In the genomic region with DNA sequence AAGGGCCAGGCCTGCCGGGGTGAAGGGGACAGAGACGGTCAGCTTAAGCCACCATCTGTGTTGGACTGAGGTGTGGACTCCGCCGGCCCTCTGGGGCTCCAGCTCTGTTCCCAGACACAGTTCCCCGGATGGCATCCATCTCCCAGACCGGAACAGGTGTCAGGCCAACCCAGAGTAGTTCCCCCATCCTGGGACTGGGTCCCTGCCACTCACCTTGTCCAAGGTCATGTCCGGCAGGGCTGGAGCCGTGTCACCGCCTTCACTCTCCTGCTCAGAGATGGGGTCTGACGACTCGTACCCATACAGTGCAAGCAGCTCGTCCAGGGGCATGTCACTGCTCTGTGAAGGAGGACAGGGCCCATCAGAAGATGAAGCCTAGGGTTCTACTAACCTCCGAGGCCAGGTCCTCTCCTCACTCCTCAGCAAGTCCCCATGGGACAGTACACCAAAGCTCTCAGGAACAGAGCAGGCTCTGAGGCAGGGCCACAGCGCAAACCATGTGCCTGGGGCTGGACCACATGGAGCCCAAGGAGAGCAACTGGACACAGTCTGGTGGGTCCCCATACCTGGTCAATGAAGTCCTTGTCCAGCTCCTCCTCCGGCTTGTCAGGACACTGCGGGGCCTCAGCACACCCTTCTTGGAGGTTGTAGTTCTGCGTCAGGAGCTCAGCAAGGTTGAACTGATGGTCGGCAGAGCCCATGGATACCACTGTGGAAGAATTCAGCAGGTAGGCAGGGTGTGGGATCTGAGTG, we compare ENCODE assay signal across 23 mouse cellular contexts. TPM values are rescaled to one million over a fixed set of nuclear protein-coding genes. Genes with fewer than 3 reads are reported as not detected.
DNase-seq lines count a peak whose midpoint lies in the region; ATAC-seq and TF ChIP-seq lines count a peak whose summit lies in the region.
"Had no signal": no experiment of that assay in that cellular context is flagged by ENCODE, and none has a peak within 500 bp of the region (broad histone marks: within the 10 kb centered on the region; RNA-seq: fewer than 3 reads in every experiment).

No protein-coding gene starts in this region.

- ATAC-seq in liver, embryonic 11.5 days (replicated peaks; ENCODE audit: low FRiP score), result no peak
- no peak for ATAC-seq in stomach, postnatal 0 days (ENCODE audit: low FRiP score, low TSS enrichment)
- ATAC-seq: activated CD4-positive, CD25-positive, alpha-beta regulatory T cell, adult 4 months; forebrain, embryonic 15.5 days; Patski had no signal

- no peak for TF ChIP-seq EP300 in stomach, postnatal 0 days (optimal IDR thresholded peaks at IDR 0.05)

- H3K27ac ChIP-seq in liver, embryonic 11.5 days (ENCODE audit: low read depth, low read length), result no peak overlapping the region
- no peak overlapping the region for H3K27ac ChIP-seq in stomach, postnatal 0 days (replicated peaks)
- H3K27ac ChIP-seq: embryonic facial prominence, embryonic 10.5 days; forebrain, embryonic 15.5 days; heart, adult 2 months; hindbrain, embryonic 13.5 days had no signal

- H3K9ac ChIP-seq in liver, embryonic 11.5 days (ENCODE audit: low read depth, low read length), result no peak overlapping the region
- no peak overlapping the region for H3K9ac ChIP-seq in stomach, postnatal 0 days (ENCODE audit: low read length)
- H3K9ac ChIP-seq: forebrain, embryonic 15.5 days; heart, embryonic 12.5 days; hindbrain, embryonic 13.5 days had no signal

- H3K4me2 ChIP-seq in liver, embryonic 11.5 days, result no peak overlapping the region
- no peak overlapping the region for H3K4me2 ChIP-seq in stomach, postnatal 0 days (replicated peaks; ENCODE audit: low read depth)
- H3K4me2 ChIP-seq: forebrain, embryonic 15.5 days; heart, embryonic 12.5 days; hindbrain, embryonic 13.5 days had no signal

- WGBS in liver, embryonic 11.5 days, result 93% methylated on average over 18 of the region's 18 CpGs
- 93% methylated on average over 18 of the region's 18 CpGs for WGBS in stomach, postnatal 0 days

- no peak for TF ChIP-seq CTCF in stomach, postnatal 0 days (IDR thresholded peaks at IDR 0.05; ENCODE audit: low read depth)

- peaks cover 3% of the 10 kb centered on the region; the same call in 1 of the 2 replicates for H3K4me1 ChIP-seq in liver, embryonic 11.5 days (replicated peaks; ENCODE audit: control insufficient read depth, insufficient read depth, low read length)
- 0 out of 2 replicates have a peak, but pooled peaks cover 2% of the 10 kb centered on the region for H3K4me1 ChIP-seq in stomach, postnatal 0 days (replicated peaks; ENCODE audit: control insufficient read depth, insufficient read depth)

- no peaks in the 10 kb centered on the region for H3K9me3 ChIP-seq in liver, embryonic 11.5 days (ENCODE audit: control insufficient read depth, low read length)
- H3K9me3 ChIP-seq in stomach, postnatal 0 days (ENCODE audit: control insufficient read depth, low read length), result no peaks in the 10 kb centered on the region
- H3K9me3 ChIP-seq: embryonic facial prominence, embryonic 10.5 days; forebrain, embryonic 15.5 days; heart, embryonic 12.5 days; hindbrain, embryonic 13.5 days had no signal

- no peaks in the 10 kb centered on the region for H3K27me3 ChIP-seq in liver, embryonic 11.5 days (replicated peaks; ENCODE audit: control insufficient read depth, insufficient read depth, low read length)
- no peaks in the 10 kb centered on the region for H3K27me3 ChIP-seq in stomach, postnatal 0 days (ENCODE audit: control insufficient read depth, insufficient read depth, low read length)
- H3K27me3 ChIP-seq: CH12.LX; forebrain, embryonic 15.5 days; heart, embryonic 12.5 days; hindbrain, embryonic 13.5 days; Patski had no signal

- intact Hi-C loops in heart, postnatal 36 days (cut with DNase I), result no loop called here

- peak; percentile 88 for DNase-seq in heart, adult 11 months
- no peak for DNase-seq in heart, postnatal 36 days
- DNase-seq in liver, result peak; percentile 1
- DNase-seq in liver, embryonic 11.5 days (ENCODE audit: low spot score), result no peak
- DNase-seq in testis, postnatal 10 days (ENCODE audit: low spot score), result peak; percentile 39
- no peak for DNase-seq in testis, postnatal 14 days (ENCODE audit: low spot score)
- peak; percentile 12 for DNase-seq in stomach, postnatal 0 days (ENCODE audit: low spot score)
- DNase-seq: adrenal gland, postnatal 14 days; cerebellum, adult 18-20 months; gastrocnemius, postnatal 10 days; heart, postnatal 4 days had no signal

- peaks cover 29% of the 10 kb centered on the region for H3K36me3 ChIP-seq in liver, embryonic 11.5 days (ENCODE audit: control insufficient read depth, insufficient read depth, low read length)
- peaks cover 33% of the 10 kb centered on the region for H3K36me3 ChIP-seq in stomach, postnatal 0 days (ENCODE audit: control insufficient read depth, insufficient read depth, low read length)

- no peak overlapping the region for H3K4me3 ChIP-seq in liver, embryonic 11.5 days (ENCODE audit: low read depth, low read length)
- H3K4me3 ChIP-seq in stomach, postnatal 0 days (ENCODE audit: low read depth, low read length), result no peak overlapping the region
- H3K4me3 ChIP-seq: embryonic facial prominence, embryonic 10.5 days; forebrain, embryonic 15.5 days; heart, adult 2 months; heart, embryonic 12.5 days; hindbrain, embryonic 13.5 days had no signal

RNA-seq across cellular contexts. Expression of a gene that starts 5.9 kb away (rescaled TPM):
- total RNA-seq in heart, postnatal 36 days (2021), result 10 to 100 TPM; 11.1 to 12.7 TPM
- polyA plus RNA-seq in liver, embryonic 11.5 days (2014; fragmentation: Nextera tagmentation; extraction: Ambion mirVana), result 33.1 and 36.5 TPM in 2 replicates
- 24.0 and 25.4 TPM in 2 replicates for polyA plus RNA-seq in stomach, postnatal 0 days (2015; fragmentation: Nextera tagmentation; extraction: Ambion mirVana)

RNA-seq across cellular contexts. Expression of a gene that starts 15.6 kb away (rescaled TPM):
- 1 to 10 TPM; 2.2 to 2.7 TPM for total RNA-seq in heart, postnatal 36 days (2021)
- polyA plus RNA-seq in liver, embryonic 11.5 days (2014; fragmentation: Nextera tagmentation; extraction: Ambion mirVana), result 27.1 and 30.1 TPM in 2 replicates
- polyA plus RNA-seq in stomach, postnatal 0 days (2015; fragmentation: Nextera tagmentation; extraction: Ambion mirVana), result 81.8 and 92.1 TPM in 2 replicates

RNA-seq across cellular contexts. Expression of a gene that starts 38.0 kb away (rescaled TPM):
- not detected for total RNA-seq in heart, postnatal 36 days (2021)
- polyA plus RNA-seq in liver, embryonic 11.5 days (2014; fragmentation: Nextera tagmentation; extraction: Ambion mirVana), result not detected in 2 replicates
- not detected in 2 replicates for polyA plus RNA-seq in stomach, postnatal 0 days (2015; fragmentation: Nextera tagmentation; extraction: Ambion mirVana)
- total RNA-seq: adrenal gland, adult 18-20 months; adrenal gland, postnatal 14 days; CH12.LX; gastrocnemius, postnatal 10 days; gastrocnemius, postnatal 4 days; heart, adult 2 months; heart, postnatal 4 days had no signal
- polyA plus RNA-seq: activated CD4-positive, CD25-positive, alpha-beta regulatory T cell, adult 4 months; embryonic facial prominence, embryonic 10.5 days; embryonic facial prominence, embryonic 14.5 days; forebrain, embryonic 15.5 days; heart, embryonic 12.5 days; heart, embryonic 16.5 days; hindbrain, embryonic 13.5 days; Patski had no signal

Comparison
In these comparisons a context has a peak if more than half of its experiments do, and no peak if none do; other contexts are left out.
1. DNase-seq: peak in heart, adult 11 months (single experiment), liver (single experiment), testis, postnatal 10 days (single experiment) and stomach, postnatal 0 days (single experiment); none in heart, postnatal 36 days (0 of 2), liver, embryonic 11.5 days (single experiment) and testis, postnatal 14 days (single experiment).